Mouse (Mus musculus): ENCODE measurements around the gene Rph3al. TPM values are rescaled to one million over a fixed set of nuclear protein-coding genes. Genes with fewer than 3 reads are reported as not detected.

Rph3al gene
- polyA plus RNA-seq, 1 experiment from 2014 or later = 1.2 TPM

DNA sequence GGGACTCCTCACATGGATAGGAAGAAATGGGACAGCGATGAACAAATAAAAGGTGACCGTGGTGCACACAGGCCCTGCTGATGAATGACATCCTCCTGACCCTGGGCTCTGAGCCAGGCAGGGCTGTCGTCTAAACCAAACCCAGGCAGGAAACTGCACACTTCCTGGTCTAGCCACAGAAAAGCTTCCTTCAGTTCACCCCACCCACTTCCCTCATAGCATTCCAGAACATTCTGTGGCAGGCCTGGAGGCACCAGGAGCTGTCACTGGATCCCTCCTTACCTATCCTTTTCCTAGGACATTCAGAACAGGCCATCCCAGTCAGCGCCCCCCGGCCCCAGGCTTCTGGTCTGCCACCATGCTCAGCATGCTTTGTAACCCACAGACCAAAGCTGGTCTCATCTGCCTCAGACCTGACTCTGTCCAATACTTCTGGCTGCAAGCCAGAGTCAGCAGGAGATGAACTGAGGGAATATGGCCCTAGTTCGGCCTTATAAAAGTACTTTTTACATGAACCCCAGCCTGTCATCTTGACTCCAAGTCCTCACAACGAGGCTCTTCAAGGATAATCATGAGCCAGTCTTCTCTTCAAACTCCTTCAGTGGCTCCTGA lies 2.3 kb downstream of the Rph3al start:
- WGBS = 69% methylated on average over 7 of the region's 7 CpGs
- peak; percentile 34 for DNase-seq (ENCODE audit: low spot score)
- Histone ChIP-seq H3K4me2 (ENCODE audit: low read depth) (no peak overlapping the region), H3K9ac (ENCODE audit: low read length) (no peak overlapping the region), H3K36me3 (ENCODE audit: control insufficient read depth, insufficient read depth, low read length) (no peaks in the 10 kb centered on the region), H3K9me3 (ENCODE audit: control insufficient read depth, low read length) (no peaks in the 10 kb centered on the region), H3K27me3 (ENCODE audit: control insufficient read depth, insufficient read depth, low read length) (no peaks in the 10 kb centered on the region), H3K27ac (ENCODE audit: low read depth, low read length) (no peak overlapping the region; the same call in 1 of the 2 replicates), H3K4me1 (ENCODE audit: control insufficient read depth, insufficient read depth, low read length) (peaks cover 7% of the 10 kb centered on the region), H3K4me3 (ENCODE audit: low read depth, low read length) (no peak overlapping the region)
- no peak for ATAC-seq (ENCODE audit: insufficient read depth, low FRiP score, low TSS enrichment)

- H3K27ac ChIP-seq (ENCODE audit: low read depth, low read length) = no peak overlapping the region
Observed at GRCm38 (mm10) chr11:75934425-75934824, 3.8 kb downstream of the Rph3al start.

DNA sequence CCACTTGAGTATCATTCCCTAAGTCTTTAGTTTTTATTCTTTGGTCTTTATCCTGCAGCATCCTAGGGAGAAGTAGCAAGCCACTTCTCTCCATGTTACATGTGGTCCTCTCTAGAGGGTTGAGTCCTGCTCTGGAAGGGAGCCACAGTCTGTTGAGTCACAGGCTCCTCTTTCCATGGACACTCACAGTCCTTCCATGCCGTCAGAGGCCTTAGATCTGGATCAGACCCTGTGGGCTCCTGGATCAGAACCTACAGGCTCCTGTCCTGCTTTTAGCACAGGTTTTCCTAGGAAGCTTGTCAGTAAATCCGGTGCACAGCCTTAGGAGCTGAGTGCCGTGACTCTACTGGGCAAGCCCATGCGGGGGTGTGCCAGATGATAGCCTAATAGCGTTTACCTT lies 4.9 kb downstream of the Rph3al start:
- Histone ChIP-seq H3K4me1 (ENCODE audit: control insufficient read depth, insufficient read depth, low read length) (peaks cover 7% of the 10 kb centered on the region), H3K4me3 (ENCODE audit: low read depth, low read length) (no peak overlapping the region), H3K27me3 (ENCODE audit: control insufficient read depth, insufficient read depth, low read length) (no peaks in the 10 kb centered on the region), H3K4me2 (ENCODE audit: low read depth) (no peak overlapping the region), H3K27ac (ENCODE audit: low read depth, low read length) (no peak overlapping the region), H3K9me3 (ENCODE audit: control insufficient read depth, low read length) (no peaks in the 10 kb centered on the region), H3K9ac (ENCODE audit: low read length) (no peak overlapping the region), H3K36me3 (ENCODE audit: control insufficient read depth, insufficient read depth, low read length) (no peaks in the 10 kb centered on the region)
- 87% methylated on average over 5 of the region's 5 CpGs for WGBS
- DNase-seq (ENCODE audit: low spot score) (no peak), ATAC-seq (ENCODE audit: insufficient read depth, low FRiP score, low TSS enrichment) (no peak)

More at GRCm38 (mm10) chr11:75934425-75934824, 3.8 kb downstream of the Rph3al start:
- H3K9me3 ChIP-seq (ENCODE audit: control insufficient read depth, low read length) = no peaks in the 10 kb centered on the region
- ATAC-seq (ENCODE audit: insufficient read depth, low FRiP score, low TSS enrichment) = no peak
- WGBS = 68% methylated on average over 6 of the region's 6 CpGs
- no peak overlapping the region for H3K4me2 ChIP-seq (ENCODE audit: low read depth)
- no peak for DNase-seq (ENCODE audit: low spot score)
- H3K36me3 ChIP-seq (ENCODE audit: control insufficient read depth, insufficient read depth, low read length) = no peaks in the 10 kb centered on the region
- no peak overlapping the region for H3K9ac ChIP-seq (ENCODE audit: low read length)
- H3K27me3 ChIP-seq (ENCODE audit: control insufficient read depth, insufficient read depth, low read length) = no peaks in the 10 kb centered on the region
- peaks cover 7% of the 10 kb centered on the region for H3K4me1 ChIP-seq (ENCODE audit: control insufficient read depth, insufficient read depth, low read length)
- H3K4me3 ChIP-seq (ENCODE audit: low read depth, low read length) = no peak overlapping the region

- Histone ChIP-seq H3K4me3 (ENCODE audit: low read depth, low read length) (no peak overlapping the region), H3K27me3 (ENCODE audit: control insufficient read depth, insufficient read depth, low read length) (no peaks in the 10 kb centered on the region), H3K27ac (ENCODE audit: low read depth, low read length) (no peak overlapping the region), H3K36me3 (ENCODE audit: control insufficient read depth, insufficient read depth, low read length) (no peaks in the 10 kb centered on the region), H3K9ac (ENCODE audit: low read length) (no peak overlapping the region), H3K9me3 (ENCODE audit: control insufficient read depth, low read length) (no peaks in the 10 kb centered on the region), H3K4me2 (ENCODE audit: low read depth) (no peak overlapping the region), H3K4me1 (ENCODE audit: control insufficient read depth, insufficient read depth, low read length) (no peaks in the 10 kb centered on the region)
- DNase-seq (ENCODE audit: low spot score) = no peak
- ATAC-seq (ENCODE audit: insufficient read depth, low FRiP score, low TSS enrichment) = no peak
- WGBS = 51% methylated on average over 11 of the region's 11 CpGs
Observed at GRCm38 (mm10) chr11:75930911-75931678, 7.1 kb downstream of the Rph3al start.

DNA sequence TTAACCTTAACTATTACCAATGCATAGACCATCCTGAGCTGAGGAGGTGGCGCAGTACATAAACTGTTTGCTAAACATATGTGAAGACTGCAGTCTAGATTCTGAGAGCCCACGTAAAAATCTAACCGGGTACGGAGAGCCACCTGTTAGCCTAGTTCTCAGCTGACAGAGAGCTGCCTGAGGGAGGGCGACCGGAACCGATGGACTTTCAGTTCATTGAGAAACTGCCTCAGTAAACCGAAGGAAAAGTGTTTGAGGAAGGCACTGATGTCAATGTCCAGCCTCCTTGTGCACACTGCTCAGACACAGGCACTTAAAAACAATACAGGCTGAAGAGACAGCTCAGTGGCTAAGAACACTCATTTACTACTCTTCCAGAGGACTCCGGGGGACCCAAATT lies 8.0 kb downstream of the Rph3al start:
- no peaks in the 10 kb centered on the region for H3K4me1 ChIP-seq (ENCODE audit: control insufficient read depth, insufficient read depth, low read length)
- DNase-seq (ENCODE audit: low spot score) (no peak), ATAC-seq (ENCODE audit: insufficient read depth, low FRiP score, low TSS enrichment) (no peak)
- WGBS = 78% methylated on average over 9 of the region's 9 CpGs
- H3K27me3 ChIP-seq (ENCODE audit: control insufficient read depth, insufficient read depth, low read length) = no peaks in the 10 kb centered on the region
- no peak overlapping the region for H3K4me2 ChIP-seq (ENCODE audit: low read depth)
- H3K4me3 ChIP-seq (ENCODE audit: low read depth, low read length) = no peak overlapping the region
- H3K27ac ChIP-seq (ENCODE audit: low read depth, low read length) = no peak overlapping the region
- H3K36me3 ChIP-seq (ENCODE audit: control insufficient read depth, insufficient read depth, low read length) = no peaks in the 10 kb centered on the region
- H3K9me3 ChIP-seq (ENCODE audit: control insufficient read depth, low read length) = no peaks in the 10 kb centered on the region
- no peak overlapping the region for H3K9ac ChIP-seq (ENCODE audit: low read length)

- ATAC-seq (ENCODE audit: insufficient read depth, low FRiP score, low TSS enrichment) = no peak
- 77% methylated on average over 2 of the region's 2 CpGs for WGBS
Observed at GRCm38 (mm10) chr11:75927881-75928280, 10.3 kb downstream of the Rph3al start.

GRCm38 (mm10) chr11:75926431-75927312 lies 11.6 kb downstream of the Rph3al start:
- 67% methylated on average over 13 of the region's 13 CpGs for WGBS
- no peak for DNase-seq (ENCODE audit: low spot score)

More at GRCm38 (mm10) chr11:75927881-75928280, 10.3 kb downstream of the Rph3al start:
- DNase-seq (ENCODE audit: low spot score) = no peak
- H3K4me2 ChIP-seq (ENCODE audit: low read depth) = no peak overlapping the region
- no peak overlapping the region for H3K4me3 ChIP-seq (ENCODE audit: low read depth, low read length)
- H3K4me1 ChIP-seq (ENCODE audit: control insufficient read depth, insufficient read depth, low read length) = no peaks in the 10 kb centered on the region
- no peak overlapping the region for H3K27ac ChIP-seq (ENCODE audit: low read depth, low read length)
- H3K36me3 ChIP-seq (ENCODE audit: control insufficient read depth, insufficient read depth, low read length) = no peaks in the 10 kb centered on the region
- no peaks in the 10 kb centered on the region for H3K27me3 ChIP-seq (ENCODE audit: control insufficient read depth, insufficient read depth, low read length)
- no peak overlapping the region for H3K9ac ChIP-seq (ENCODE audit: low read length)
- no peaks in the 10 kb centered on the region for H3K9me3 ChIP-seq (ENCODE audit: control insufficient read depth, low read length)

GRCm38 (mm10) chr11:75925801-75926200 lies 12.4 kb downstream of the Rph3al start:
- DNase-seq (ENCODE audit: low spot score) (no peak), ATAC-seq (ENCODE audit: insufficient read depth, low FRiP score, low TSS enrichment) (no peak)
- WGBS = 59% methylated on average over 7 of the region's 7 CpGs
- Histone ChIP-seq H3K9ac (ENCODE audit: low read length) (no peak overlapping the region; the same call in 1 of the 2 replicates), H3K9me3 (ENCODE audit: control insufficient read depth, low read length) (no peaks in the 10 kb centered on the region), H3K4me1 (ENCODE audit: control insufficient read depth, insufficient read depth, low read length) (no peaks in the 10 kb centered on the region), H3K4me3 (ENCODE audit: low read depth, low read length) (no peak overlapping the region), H3K36me3 (ENCODE audit: control insufficient read depth, insufficient read depth, low read length) (no peaks in the 10 kb centered on the region), H3K27ac (ENCODE audit: low read depth, low read length) (no peak overlapping the region), H3K4me2 (ENCODE audit: low read depth) (no peak overlapping the region), H3K27me3 (ENCODE audit: control insufficient read depth, insufficient read depth, low read length) (no peaks in the 10 kb centered on the region)

More at GRCm38 (mm10) chr11:75926431-75927312, 11.6 kb downstream of the Rph3al start:
- H3K4me2 ChIP-seq (ENCODE audit: low read depth) = no peak overlapping the region
- H3K4me3 ChIP-seq (ENCODE audit: low read depth, low read length) = no peak overlapping the region
- H3K9me3 ChIP-seq (ENCODE audit: control insufficient read depth, low read length) = no peaks in the 10 kb centered on the region
- H3K36me3 ChIP-seq (ENCODE audit: control insufficient read depth, insufficient read depth, low read length) = no peaks in the 10 kb centered on the region
- no peak for ATAC-seq (ENCODE audit: insufficient read depth, low FRiP score, low TSS enrichment)
- H3K27me3 ChIP-seq (ENCODE audit: control insufficient read depth, insufficient read depth, low read length) = no peaks in the 10 kb centered on the region
- H3K27ac ChIP-seq (ENCODE audit: low read depth, low read length) = no peak overlapping the region
- H3K9ac ChIP-seq (ENCODE audit: low read length) = no peak overlapping the region; the same call in 1 of the 2 replicates
- H3K4me1 ChIP-seq (ENCODE audit: control insufficient read depth, insufficient read depth, low read length) = no peaks in the 10 kb centered on the region

Data from neural tube, embryonic 11.5 days (tissue).